Mouse (Mus musculus) right cerebral cortex, postnatal 36 days (tissue): ENCODE measurements at regions not wholly inside any gene's neighbourhood (a gene's known extent, or its start where the extent isn't known, plus 50 kb on each side); places are given as distances from the start of the nearest gene placed in this dataset.

ENCODE experiments used
- DNase-seq, 2 experiments: peaks; one replicate each; pipeline ENCODE4 v3.0.0; 2022; ENCODE audit warnings: low spot score in 2 of 2, mixed read lengths in 1 of 2

- no peak for DNase-seq
Measured at GRCm38 (mm10) chr19:60148313-60148965, 78.1 kb downstream of the Fam204a start.

GRCm38 (mm10) chr19:60146451-60147190 is 79.9 kb downstream of the Fam204a start:
- no peak for DNase-seq

GRCm38 (mm10) chr19:60145242-60145641 is 81.3 kb downstream of the Fam204a start:
- DNase-seq, result no peak

GRCm38 (mm10) chr19:60144336-60144989 is 82.0 kb downstream of the Fam204a start:
- DNase-seq, result peak; percentile 49 to 52

GRCm38 (mm10) chr19:60138881-60139280 is 87.6 kb downstream of the Fam204a start:
- no peak for DNase-seq

GRCm38 (mm10) chr19:60136491-60136890 is 90.0 kb downstream of the Fam204a start:
- DNase-seq, result no peak

GRCm38 (mm10) chr19:60134447-60135328 is 91.8 kb downstream of the Fam204a start:
- no peak for DNase-seq

- no peak for DNase-seq
Measured at GRCm38 (mm10) chr19:60129635-60130034, 96.9 kb downstream of the Fam204a start.

GRCm38 (mm10) chr19:60124638-60125037 is 101.9 kb downstream of the Fam204a start:
- DNase-seq, result no peak

- DNase-seq, result no peak
Measured at GRCm38 (mm10) chr19:60120917-60121316, 105.6 kb downstream of the Fam204a start.

- no peak for DNase-seq
Measured at GRCm38 (mm10) chr19:60119051-60119450, 107.5 kb downstream of the Fam204a start.

- DNase-seq, result no peak
Measured at GRCm38 (mm10) chr19:60113666-60114388, 112.7 kb downstream of the Fam204a start.

GRCm38 (mm10) chr19:60110278-60110677 is 116.2 kb downstream of the Fam204a start:
- DNase-seq, result no peak

GRCm38 (mm10) chr19:60109488-60109887 is 117.0 kb downstream of the Fam204a start:
- DNase-seq, result no peak

GRCm38 (mm10) chr19:60097915-60098314 is 128.6 kb downstream of the Fam204a start:
- DNase-seq, result no peak

- no peak for DNase-seq
Measured at GRCm38 (mm10) chr19:60074986-60075385, 131.5 kb upstream of the Rab11fip2 start.

GRCm38 (mm10) chr19:60073328-60073727 is 129.9 kb upstream of the Rab11fip2 start:
- DNase-seq, result no peak

- no peak for DNase-seq
Measured at GRCm38 (mm10) chr19:60066183-60066582, 122.7 kb upstream of the Rab11fip2 start.

GRCm38 (mm10) chr19:60055121-60055874 is 111.8 kb upstream of the Rab11fip2 start:
- no peak for DNase-seq

- DNase-seq, result no peak
Measured at GRCm38 (mm10) chr19:60051151-60051550, 107.7 kb upstream of the Rab11fip2 start.
